Comparison of ENCODE assay signal across 8 mouse cellular contexts in the genomic region with DNA sequence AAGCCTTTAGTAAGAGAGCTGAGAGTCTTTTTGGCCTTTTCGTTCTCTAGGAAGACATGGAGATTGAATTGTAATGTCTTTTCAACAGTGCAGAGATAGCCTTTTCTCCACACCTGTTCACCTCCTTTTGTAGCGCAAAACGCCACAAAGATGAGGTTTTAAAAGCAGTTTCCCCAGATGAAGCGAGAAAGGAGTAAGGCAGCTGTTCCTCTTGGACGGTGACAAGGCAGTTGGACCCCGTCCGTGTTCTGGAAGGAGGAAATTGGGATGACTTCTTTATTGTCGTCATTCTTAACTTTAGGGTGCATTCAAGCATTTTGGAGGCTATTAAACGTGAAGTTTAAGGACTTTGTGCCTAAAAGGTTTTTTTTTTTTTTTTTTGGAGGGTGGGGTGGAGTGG. TPM values are rescaled to one million over a fixed set of nuclear protein-coding genes. Genes with fewer than 3 reads are reported as not detected.
DNase-seq lines count a peak whose midpoint lies in the region; ATAC-seq and TF ChIP-seq lines count a peak whose summit lies in the region.

No protein-coding gene starts in this region.

- H3K9ac ChIP-seq in embryonic facial prominence, embryonic 15.5 days = peak overlapping the region; percentile 74
- peak overlapping the region; percentile 83 for H3K9ac ChIP-seq in hindbrain, embryonic 11.5 days (ENCODE audit: low read depth, low read length)
- H3K9ac ChIP-seq in lung, embryonic 14.5 days = peak overlapping the region; percentile 90

- no peaks in the 10 kb centered on the region for H3K9me3 ChIP-seq in embryonic facial prominence, embryonic 15.5 days (replicated peaks)
- H3K9me3 ChIP-seq in hindbrain, embryonic 11.5 days (ENCODE audit: control insufficient read depth, low read length) = no peaks in the 10 kb centered on the region
- no peaks in the 10 kb centered on the region for H3K9me3 ChIP-seq in lung, embryonic 14.5 days (ENCODE audit: low read depth, low read length)

- 8% methylated on average over 9 of the region's 9 CpGs for WGBS in spleen, adult 2 months
- 8% methylated on average over 9 of the region's 9 CpGs for WGBS in embryonic facial prominence, embryonic 15.5 days
- 21% methylated on average over 9 of the region's 9 CpGs for WGBS in hindbrain, embryonic 11.5 days
- 7% methylated on average over 9 of the region's 9 CpGs for WGBS in lung, embryonic 14.5 days

- no peaks in the 10 kb centered on the region for H3K36me3 ChIP-seq in spleen, adult 2 months (ENCODE audit: control insufficient read depth, insufficient read depth, low read length)
- H3K36me3 ChIP-seq in embryonic facial prominence, embryonic 15.5 days = no peaks in the 10 kb centered on the region
- H3K36me3 ChIP-seq in hindbrain, embryonic 11.5 days (ENCODE audit: control insufficient read depth, insufficient read depth, low read length) = no peaks in the 10 kb centered on the region
- H3K36me3 ChIP-seq in lung, embryonic 14.5 days (ENCODE audit: insufficient read depth) = no peaks in the 10 kb centered on the region

- H3K27me3 ChIP-seq in spleen, adult 2 months (ENCODE audit: control insufficient read depth, insufficient read depth, low read length) = no peaks in the 10 kb centered on the region
- H3K27me3 ChIP-seq in embryonic facial prominence, embryonic 15.5 days = no peaks in the 10 kb centered on the region
- H3K27me3 ChIP-seq in hindbrain, embryonic 11.5 days (ENCODE audit: control insufficient read depth, insufficient read depth, low read length) = no peaks in the 10 kb centered on the region
- no peaks in the 10 kb centered on the region for H3K27me3 ChIP-seq in lung, embryonic 14.5 days (ENCODE audit: insufficient read depth, low read length)

- no peak for TF ChIP-seq POLR2A in spleen, adult 2 months (IDR thresholded peaks at IDR 0.05; ENCODE audit: low read depth, low read length)

- H3K27ac ChIP-seq in spleen, adult 2 months (ENCODE audit: insufficient read depth, low read length) = peak overlapping the region; percentile 93
- H3K27ac ChIP-seq in embryonic facial prominence, embryonic 15.5 days (replicated peaks) = peak overlapping the region; percentile 99
- H3K27ac ChIP-seq in hindbrain, embryonic 11.5 days (ENCODE audit: low read depth, low read length) = peak overlapping the region; percentile 97
- H3K27ac ChIP-seq in lung, embryonic 14.5 days (ENCODE audit: low read depth) = peak overlapping the region; percentile 99

- DNase-seq in spleen, adult 2 months (ENCODE audit: low read depth in 1 of 2, low spot score in 2 of 2) = peak in 1 of 2 experiments; percentile 2
- DNase-seq in spleen, postnatal 36 days (ENCODE audit: low spot score in 2 of 2) = no peak
- no peak for DNase-seq in hindbrain, embryonic 11.5 days (ENCODE audit: low spot score)
- DNase-seq in lung, embryonic 14.5 days = peak; percentile 39
- DNase-seq in T-cell, adult 2 months (ENCODE audit: low spot score) = no peak
- no peak for DNase-seq in layer of hippocampus, adult 18-20 months (ENCODE audit: low spot score in 2 of 2)

- peaks cover 5% of the 10 kb centered on the region; the same call in 1 of the 2 replicates for H3K4me1 ChIP-seq in spleen, adult 2 months (ENCODE audit: control insufficient read depth, insufficient read depth, insufficient read length)
- H3K4me1 ChIP-seq in embryonic facial prominence, embryonic 15.5 days = peaks cover 17% of the 10 kb centered on the region
- H3K4me1 ChIP-seq in hindbrain, embryonic 11.5 days (replicated peaks; ENCODE audit: control insufficient read depth, insufficient read depth, low read length) = no peaks in the 10 kb centered on the region
- peaks cover 9% of the 10 kb centered on the region; the same call in 1 of the 2 replicates for H3K4me1 ChIP-seq in lung, embryonic 14.5 days (ENCODE audit: insufficient read depth)

- peak overlapping the region; percentile 95 for H3K4me3 ChIP-seq in spleen, adult 2 months (ENCODE audit: extremely low read depth, insufficient read depth, insufficient read length)
- H3K4me3 ChIP-seq in embryonic facial prominence, embryonic 15.5 days (replicated peaks) = peak overlapping the region; percentile 67
- peak overlapping the region; percentile 64 for H3K4me3 ChIP-seq in hindbrain, embryonic 11.5 days (ENCODE audit: low read depth, low read length)
- H3K4me3 ChIP-seq in lung, embryonic 14.5 days (ENCODE audit: low read depth, low read length) = peak overlapping the region; percentile 73

- H3K4me2 ChIP-seq in embryonic facial prominence, embryonic 15.5 days (replicated peaks) = peak overlapping the region; percentile 58
- peak overlapping the region; percentile 48 for H3K4me2 ChIP-seq in hindbrain, embryonic 11.5 days (replicated peaks; ENCODE audit: low read depth, low read length)
- peak overlapping the region; percentile 73 for H3K4me2 ChIP-seq in lung, embryonic 14.5 days

- no peak for ATAC-seq in embryonic facial prominence, embryonic 15.5 days (ENCODE audit: insufficient number of reproducible peaks, low FRiP score, low TSS enrichment, low read depth)
- no peak for ATAC-seq in hindbrain, embryonic 11.5 days (ENCODE audit: low FRiP score)
- ATAC-seq in lung, embryonic 14.5 days (ENCODE audit: insufficient read depth) = no peak
- no peak for ATAC-seq in megakaryocyte-erythroid progenitor cell, adult 5-6 weeks (replicated peaks; ENCODE audit: low FRiP score, low TSS enrichment, poor library complexity, severe bottlenecking)

- no peak for TF ChIP-seq CTCF in spleen, adult 2 months (IDR thresholded peaks at IDR 0.05; ENCODE audit: extremely low read depth, insufficient read depth, insufficient read length, insufficient replicate concordance)
- TF ChIP-seq CTCF in lung, embryonic 14.5 days (IDR thresholded peaks at IDR 0.05; ENCODE audit: low read depth) = no peak

RNA-seq across cellular contexts. Expression of gene Pogz, which starts 1.3 kb away (rescaled TPM):
- 24.8 and 26.2 TPM in 2 replicates for polyA plus RNA-seq in spleen, adult 2 months (2012; rRNA removed)
- 15.3 and 16.4 TPM in 2 replicates for polyA plus RNA-seq in embryonic facial prominence, embryonic 15.5 days (2015; fragmentation: Nextera tagmentation; extraction: Ambion mirVana)
- polyA plus RNA-seq in hindbrain, embryonic 11.5 days (2014; fragmentation: Nextera tagmentation; extraction: Ambion mirVana) = 23.8 and 24.3 TPM in 2 replicates
- polyA plus RNA-seq in lung, embryonic 14.5 days (2014; fragmentation: Nextera tagmentation; extraction: Ambion mirVana) = 21.3 and 22.1 TPM in 2 replicates
- 10 to 100 TPM; 57.0 to 58.6 TPM for total RNA-seq in layer of hippocampus, adult 18-20 months (2021)
- total RNA-seq in megakaryocyte-erythroid progenitor cell, adult 5-6 weeks (2014; fragmentation: Nextera tagmentation) = 49.6 and 59.1 TPM in 2 replicates
- total RNA-seq in megakaryocyte-erythroid progenitor cell, adult 5-6 weeks (2017) = 12.5 and 18.7 TPM in 2 replicates

RNA-seq across cellular contexts. Expression of gene Psmb4, which starts 48.1 kb away (rescaled TPM):
- polyA plus RNA-seq in spleen, adult 2 months (2012; rRNA removed) = 117 and 140 TPM in 2 replicates
- polyA plus RNA-seq in embryonic facial prominence, embryonic 15.5 days (2015; fragmentation: Nextera tagmentation; extraction: Ambion mirVana) = 328 and 351 TPM in 2 replicates
- 357 and 379 TPM in 2 replicates for polyA plus RNA-seq in hindbrain, embryonic 11.5 days (2014; fragmentation: Nextera tagmentation; extraction: Ambion mirVana)
- 343 and 370 TPM in 2 replicates for polyA plus RNA-seq in lung, embryonic 14.5 days (2014; fragmentation: Nextera tagmentation; extraction: Ambion mirVana)
- 100 to 1,000 TPM; 267 to 268 TPM for total RNA-seq in layer of hippocampus, adult 18-20 months (2021)
- total RNA-seq in megakaryocyte-erythroid progenitor cell, adult 5-6 weeks (2014; fragmentation: Nextera tagmentation) = 427 and 467 TPM in 2 replicates
- total RNA-seq in megakaryocyte-erythroid progenitor cell, adult 5-6 weeks (2017) = 212 and 218 TPM in 2 replicates

RNA-seq across cellular contexts. Expression of gene Cgn, which starts 52.3 kb away (rescaled TPM):
- polyA plus RNA-seq in spleen, adult 2 months (2012; rRNA removed) = 0.11 and 0.22 TPM in 2 replicates
- polyA plus RNA-seq in embryonic facial prominence, embryonic 15.5 days (2015; fragmentation: Nextera tagmentation; extraction: Ambion mirVana) = 10.1 and 12.6 TPM in 2 replicates
- polyA plus RNA-seq in hindbrain, embryonic 11.5 days (2014; fragmentation: Nextera tagmentation; extraction: Ambion mirVana) = 2.7 and 3.5 TPM in 2 replicates
- 18.3 and 19.5 TPM in 2 replicates for polyA plus RNA-seq in lung, embryonic 14.5 days (2014; fragmentation: Nextera tagmentation; extraction: Ambion mirVana)
- 1 to 10 TPM; 3.6 to 3.7 TPM for total RNA-seq in layer of hippocampus, adult 18-20 months (2021)
- 0.30 and 0.42 TPM in 2 replicates for total RNA-seq in megakaryocyte-erythroid progenitor cell, adult 5-6 weeks (2014; fragmentation: Nextera tagmentation)
- total RNA-seq in megakaryocyte-erythroid progenitor cell, adult 5-6 weeks (2017) = not detected in 2 replicates
